Mouse (Mus musculus): ENCODE data around the gene Omp.

DNA sequence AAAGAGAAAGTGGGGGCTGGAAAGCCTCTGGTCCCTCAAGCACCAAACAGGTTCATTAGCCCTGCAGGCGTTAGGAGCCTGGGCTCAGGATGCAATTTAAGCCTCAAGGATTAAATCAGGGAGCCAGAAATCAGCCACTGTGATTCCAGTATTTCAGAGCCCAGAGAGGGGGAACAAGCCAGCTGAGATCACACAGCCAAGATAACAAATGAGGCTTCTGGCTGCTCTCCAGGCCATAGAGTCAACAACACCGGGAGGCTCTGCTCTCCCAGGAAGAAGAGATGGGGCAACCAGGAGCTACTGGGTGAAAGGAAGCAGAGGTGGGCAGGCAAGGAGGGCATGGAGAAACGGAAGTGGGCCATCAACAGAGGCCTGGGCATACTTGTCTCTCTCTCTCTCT, 18.4 kb upstream of the Omp start:
- TF ChIP-seq POLR2A (IDR thresholded peaks at IDR 0.05; ENCODE audit: insufficient read depth, low read depth, low read length) (no peak), CTCF (IDR thresholded peaks at IDR 0.05; ENCODE audit: insufficient read depth, low read depth, low read length) (no peak)

All from olfactory bulb, adult 2 months (tissue).